Mouse (Mus musculus) liver, postnatal 0 days (tissue): ENCODE results near the gene Rps10. TPM values are rescaled to one million over a fixed set of nuclear protein-coding genes. Genes with fewer than 3 reads are reported as not detected.

ENCODE experiments used
- ATAC-seq: fragments of 200-750 bp; cut with Nextera tagmentation; 2 replicates; pipeline ENCODE4 v1.8.0; 2017; ENCODE audit warnings: mild to moderate bottlenecking, moderate library complexity
- DNase-seq: peaks from one replicate; pipeline ENCODE4 v3.0.0-alpha.2; 2016
- H3K27ac ChIP-seq: fragments of 300-500 bp; sonication (generic); 2 replicates; pipeline ENCODE4 v1.5.1; 2014; ENCODE audit warnings: antibody characterized with exemption, moderate library complexity, mild to moderate bottlenecking, low read depth
- H3K27me3 ChIP-seq: fragments of 300-500 bp; sonication (generic); 2 replicates; pipeline ENCODE4 v1.6.1; 2014; ENCODE audit warnings: low read length, control low read depth, mixed read lengths; ENCODE audit not compliant: insufficient read depth
- H3K36me3 ChIP-seq: fragments of 300-500 bp; sonication (generic); replicated peaks from 2 replicates; pipeline ENCODE4 v1.6.1; 2014; ENCODE audit warnings: mild to moderate bottlenecking, control low read depth, low read length, moderate library complexity, mixed read lengths; ENCODE audit not compliant: insufficient read depth
- H3K4me1 ChIP-seq: fragments of 300-500 bp; sonication (generic); 2 replicates; pipeline ENCODE4 v1.6.1; 2014; ENCODE audit warnings: antibody characterized with exemption, mild to moderate bottlenecking, control low read depth; ENCODE audit not compliant: insufficient read depth
- H3K4me2 ChIP-seq: fragments of 300-500 bp; sonication (generic); 2 replicates; pipeline ENCODE4 v1.6.1; 2014; ENCODE audit warnings: low read depth, mild to moderate bottlenecking, low read length, moderate library complexity, mixed read lengths
- H3K4me3 ChIP-seq: fragments of 300-500 bp; sonication (generic); 2 replicates; pipeline ENCODE4 v1.5.1; 2014; ENCODE audit warnings: low read depth, low read length
- H3K9ac ChIP-seq: fragments of 300-500 bp; sonication (generic); replicated peaks from 2 replicates; pipeline ENCODE4 v1.6.1; 2014; ENCODE audit warnings: mild to moderate bottlenecking, moderate library complexity
- H3K9me3 ChIP-seq: fragments of 300-500 bp; sonication (generic); 2 replicates; pipeline ENCODE4 v1.6.1; 2016; ENCODE audit warnings: mild to moderate bottlenecking, control low read depth, low read length, mixed read lengths
- CTCF ChIP-seq: sonication (generic); IDR thresholded peaks from 2 replicates; pipeline ENCODE4 v1.5.1; 2016; ENCODE audit warnings: antibody characterized with exemption, low read depth
- EP300 ChIP-seq: IDR thresholded peaks from 2 replicates; pipeline ENCODE4 v1.6.1; 2016; ENCODE audit warnings: antibody characterized with exemption, low read depth, mild to moderate bottlenecking
- WGBS: fragments of 180-500 bp; shearing (Covaris S2); extraction: QIAGEN DNeasy Blood & Tissue Kit; methylation state at CpG from one replicate; pipeline ENCODE4 v1.1.7; 2014; ENCODE audit not compliant: insufficient replicate concordance; 5-methylcytosine and 5-hydroxymethylcytosine counted together
- polyA plus RNA-seq: library from polyadenylated mRNA; unstranded; fragments of >200 nt; fragmentation: Nextera tagmentation; extraction: Ambion mirVana; gene quantifications from 2 replicates; pipeline ENCODE4 v1.2.1, GENCODE M21; 2015

Gene Rps10
- polyA plus RNA-seq, 1 experiment from 2014 or later: 523 TPM

- H3K4me3 ChIP-seq: no peak overlapping the region
- H3K27me3 ChIP-seq: no peaks in the 10 kb centered on the region
- H3K36me3 ChIP-seq: peaks cover 19% of the 10 kb centered on the region
- no peak for ATAC-seq
- no peak overlapping the region for H3K4me2 ChIP-seq
- no peak overlapping the region for H3K9ac ChIP-seq
- no peak for TF ChIP-seq EP300
- H3K9me3 ChIP-seq: no peaks in the 10 kb centered on the region
- DNase-seq: no peak
- WGBS: 60% methylated on average over 5 of the region's 5 CpGs
- H3K4me1 ChIP-seq: peaks cover 21% of the 10 kb centered on the region
- no peak overlapping the region for H3K27ac ChIP-seq
Observed at GRCm38 (mm10) chr17:27626681-27627080, 9.8 kb downstream of the Rps10 start.

GRCm38 (mm10) chr17:27625455-27626251 lies 10.8 kb downstream of the Rps10 start:
- TF ChIP-seq CTCF: no peak
- no peak for TF ChIP-seq EP300
- H3K9me3 ChIP-seq: no peaks in the 10 kb centered on the region
- H3K4me3 ChIP-seq: no peak overlapping the region
- H3K4me1 ChIP-seq: peaks cover 29% of the 10 kb centered on the region
- no peak for ATAC-seq
- H3K4me2 ChIP-seq: no peak overlapping the region
- no peak overlapping the region for H3K27ac ChIP-seq
- H3K9ac ChIP-seq: no peak overlapping the region
- 52% methylated on average over 7 of the region's 7 CpGs for WGBS
- DNase-seq: no peak
- H3K36me3 ChIP-seq: peaks cover 9% of the 10 kb centered on the region
- no peaks in the 10 kb centered on the region for H3K27me3 ChIP-seq

GRCm38 (mm10) chr17:27623360-27624326 lies 12.8 kb downstream of the Rps10 start, which contains the start of gene Nudt3:
Gene Nudt3, minus strand, starts transcription at chr17:27623495.
- ATAC-seq (peak; percentile 90), DNase-seq (peak; percentile 91)
- no peaks in the 10 kb centered on the region for H3K27me3 ChIP-seq
- H3K36me3 ChIP-seq: no peaks in the 10 kb centered on the region
- H3K4me1 ChIP-seq: peaks cover 32% of the 10 kb centered on the region
- H3K4me3 ChIP-seq: peak within 1 kb of the TSS; percentile 88
- H3K27ac ChIP-seq: peak within 1 kb of the TSS; percentile 88
- TF ChIP-seq CTCF (no peak), EP300 (no peak)
- peak within 1 kb of the TSS; percentile 88 for H3K9ac ChIP-seq
- 14% methylated on average over 39 of the region's 91 CpGs for WGBS
- peak within 1 kb of the TSS; percentile 91 for H3K4me2 ChIP-seq
- H3K9me3 ChIP-seq: no peaks in the 10 kb centered on the region

GRCm38 (mm10) chr17:27622611-27623359 lies 13.7 kb downstream of the Rps10 start:
- Histone ChIP-seq H3K27me3 (no peaks in the 10 kb centered on the region), H3K9ac (peak overlapping the region; percentile 88), H3K27ac (peak overlapping the region; percentile 88), H3K4me2 (peak overlapping the region; percentile 91), H3K9me3 (no peaks in the 10 kb centered on the region), H3K36me3 (no peaks in the 10 kb centered on the region), H3K4me1 (peaks cover 32% of the 10 kb centered on the region), H3K4me3 (peak overlapping the region; percentile 88)
- ATAC-seq: peak; percentile 67
- TF ChIP-seq EP300 (no peak), CTCF (no peak)
- WGBS: under 1% methylated on average over 66 of the region's 80 CpGs
- peak; percentile 81 for DNase-seq

- H3K4me2 ChIP-seq: peak overlapping the region; percentile 91
- no peak for TF ChIP-seq EP300
- TF ChIP-seq CTCF: no peak
- peak overlapping the region; percentile 88 for H3K4me3 ChIP-seq
- H3K27me3 ChIP-seq: no peaks in the 10 kb centered on the region
- H3K36me3 ChIP-seq: no peaks in the 10 kb centered on the region
- ATAC-seq: 0 out of 2 replicates have a peak, but pooled peaks have one; percentile 1
- peaks cover 32% of the 10 kb centered on the region for H3K4me1 ChIP-seq
- H3K9ac ChIP-seq: peak overlapping the region; percentile 88
- H3K27ac ChIP-seq: peak overlapping the region; percentile 88
- WGBS: 2% methylated on average over 23 of the region's 23 CpGs
- peak; percentile 48 for DNase-seq
- H3K9me3 ChIP-seq: no peaks in the 10 kb centered on the region
Observed at GRCm38 (mm10) chr17:27621705-27622531, 14.6 kb downstream of the Rps10 start.
